Mouse (Mus musculus) megakaryocyte progenitor cell, adult 5-6 weeks (primary cell): ENCODE results near the gene Cdh6. TPM values are rescaled to one million over a fixed set of nuclear protein-coding genes. Genes with fewer than 3 reads are reported as not detected.

Experiments used
- ATAC-seq: replicated peaks from 2 replicates; pipeline ENCODE4 v1.8.0; 2016; ENCODE audit warnings: mild to moderate bottlenecking, moderate TSS enrichment, inconsistent platforms; ENCODE audit not compliant: poor library complexity
- total RNA-seq, 2 experiments: library from RNA; stranded (forward) in 1 of 2; stranded (reverse) in 1 of 2; fragments of 157-497, 149-512 nt in 1 of 2; fragments of 200-1000 nt in 1 of 2; gene quantifications; 2 replicates each; pipeline versions ENCODE4 v1.2.3 to v1.2.4; 2015 to 2017

Gene Cdh6
- not detected in 2 replicates for total RNA-seq (2015)
- not detected in 2 replicates for total RNA-seq (2017)

DNA sequence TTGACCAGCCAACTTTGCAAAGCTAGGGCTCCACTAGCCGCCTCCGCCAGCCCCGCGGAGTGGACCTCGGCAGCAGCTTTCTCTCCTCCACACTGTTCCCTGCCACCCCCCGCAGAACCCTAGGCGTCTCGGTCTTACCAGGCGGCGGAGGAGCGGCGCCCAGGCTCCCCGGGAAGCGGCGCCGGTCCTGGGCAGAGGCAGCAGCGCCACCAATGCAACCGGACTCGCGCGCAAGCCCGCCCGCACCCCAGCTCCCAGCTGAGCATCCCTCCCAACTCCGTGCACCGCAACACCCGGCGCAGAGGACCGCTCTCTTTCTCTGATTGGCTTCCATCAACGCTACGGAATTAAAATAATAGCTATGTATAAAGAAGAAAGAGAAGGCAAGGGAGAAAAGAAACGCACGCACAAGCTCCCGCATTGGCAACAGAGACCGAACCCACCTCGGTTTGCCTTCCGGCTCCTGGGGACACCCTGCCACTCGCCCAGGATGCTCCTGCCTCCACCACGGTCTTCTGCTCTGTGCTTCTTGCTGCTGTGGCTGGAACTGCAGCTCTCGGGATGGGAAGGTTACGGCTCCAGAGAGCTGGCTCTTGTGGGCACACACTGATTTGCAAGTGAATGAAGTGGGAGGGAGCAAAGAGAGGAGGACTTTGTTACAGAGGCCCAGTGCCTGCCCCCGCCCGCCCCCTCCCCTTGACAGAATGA is at the start of gene Cdh6:
Cdh6 (minus strand) TSS at position 605 of the 708 bp plus-strand sequence.
- ATAC-seq = peak; percentile 42; the same call in 1 of the 2 replicates

DNA sequence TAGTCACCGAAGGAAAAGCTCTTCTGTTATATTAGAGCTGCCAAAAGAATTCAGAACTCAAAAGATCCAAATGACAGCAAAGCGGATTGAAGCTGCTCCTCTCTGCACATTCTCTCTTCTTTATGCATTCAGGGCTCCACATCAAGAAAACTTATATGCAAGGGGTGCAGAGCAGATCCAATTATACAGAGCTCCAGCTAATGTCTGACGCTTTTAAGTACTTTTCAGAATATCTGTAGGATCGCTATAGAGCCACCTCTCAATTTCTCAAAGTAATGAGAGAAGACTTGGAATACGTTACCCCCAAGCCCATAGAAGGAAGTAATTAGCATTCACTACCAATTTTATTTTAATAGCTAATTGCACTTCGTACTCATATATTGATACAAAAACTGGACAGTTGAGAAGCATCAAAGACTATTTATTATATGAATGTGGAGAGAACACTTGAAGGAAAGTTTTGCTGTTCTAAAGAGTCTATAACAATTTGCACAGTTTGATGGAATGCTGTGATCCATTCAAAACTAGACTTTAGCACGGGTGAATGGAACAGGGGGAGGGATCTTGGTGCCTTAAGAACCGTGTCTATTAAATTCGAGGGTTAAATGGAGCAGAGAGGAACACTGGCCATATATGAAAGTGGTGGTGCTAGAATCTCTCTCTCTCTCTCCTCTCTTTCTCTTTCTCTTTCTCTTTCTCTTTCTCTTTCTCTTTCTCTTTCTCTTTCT is 46.4 kb upstream of the Cdh6 start:
- no peak for ATAC-seq

DNA sequence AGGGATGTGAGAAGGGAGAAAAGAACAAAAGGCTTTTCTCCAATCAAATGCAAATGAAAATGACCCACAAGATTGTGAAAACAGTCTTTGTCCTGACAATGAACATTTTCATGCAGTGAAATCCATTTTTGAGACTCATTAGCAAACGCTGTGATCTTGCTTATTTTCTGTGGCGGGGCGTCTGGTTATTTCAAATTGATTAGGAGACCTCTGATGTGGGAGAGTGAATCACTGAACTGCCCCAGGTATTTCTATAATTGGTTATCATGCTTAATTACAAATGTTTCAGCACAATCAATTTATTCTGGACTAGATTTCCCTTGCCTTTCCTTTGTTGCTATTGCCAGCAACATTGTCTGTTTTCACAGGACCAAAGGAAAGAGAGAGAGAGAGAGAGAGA is 44.3 kb upstream of the Cdh6 start:
- ATAC-seq = no peak

DNA sequence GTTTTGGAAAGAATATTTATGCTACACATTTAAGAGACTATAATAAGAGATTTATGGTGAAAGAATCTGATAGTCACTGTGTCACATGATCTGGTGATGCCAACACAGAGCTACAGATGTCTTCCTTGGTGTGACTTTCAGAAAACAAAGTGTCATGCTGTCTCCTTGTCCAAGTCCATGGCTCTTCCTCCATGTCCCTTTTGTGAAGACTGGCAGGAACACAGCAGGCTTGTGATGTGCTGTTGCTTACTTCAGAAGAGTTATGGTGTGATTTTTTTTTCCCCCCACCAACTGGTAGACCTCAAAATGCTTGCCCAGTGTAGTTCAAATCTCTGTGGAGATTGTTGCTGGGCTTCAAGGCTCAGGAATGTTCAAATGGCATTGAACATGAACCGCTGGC is 43.7 kb upstream of the Cdh6 start:
- no peak for ATAC-seq

GRCm38 (mm10) chr15:13212956-13213355 is 39.5 kb upstream of the Cdh6 start:
- ATAC-seq = no peak

- no peak for ATAC-seq
Measured at GRCm38 (mm10) chr15:13212027-13212685, 38.7 kb upstream of the Cdh6 start.

- ATAC-seq = no peak
Measured at GRCm38 (mm10) chr15:13210186-13210585, 36.7 kb upstream of the Cdh6 start.

GRCm38 (mm10) chr15:13208716-13209115 is 35.2 kb upstream of the Cdh6 start:
- no peak for ATAC-seq

DNA sequence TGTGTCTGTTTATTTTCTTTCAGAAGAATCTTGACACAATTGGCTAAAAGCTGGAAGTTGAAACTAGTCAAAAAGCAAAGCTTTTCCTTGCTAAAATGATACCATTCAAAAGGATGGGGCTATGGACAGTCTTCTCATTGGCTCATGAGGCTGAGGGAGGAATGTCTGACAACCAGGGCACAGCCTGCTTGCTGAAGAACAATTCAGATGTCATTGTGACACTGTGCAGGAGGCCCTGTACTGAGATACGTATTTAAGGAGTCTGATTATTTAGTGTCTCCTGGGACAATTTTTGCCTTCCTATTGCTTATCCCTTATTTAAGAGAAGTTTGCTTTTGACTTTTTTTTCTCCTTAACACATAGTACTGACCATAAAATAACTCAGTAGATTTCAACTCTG is 22.8 kb upstream of the Cdh6 start:
- no peak for ATAC-seq

GRCm38 (mm10) chr15:13194048-13194447 is 20.6 kb upstream of the Cdh6 start:
- ATAC-seq = no peak

DNA sequence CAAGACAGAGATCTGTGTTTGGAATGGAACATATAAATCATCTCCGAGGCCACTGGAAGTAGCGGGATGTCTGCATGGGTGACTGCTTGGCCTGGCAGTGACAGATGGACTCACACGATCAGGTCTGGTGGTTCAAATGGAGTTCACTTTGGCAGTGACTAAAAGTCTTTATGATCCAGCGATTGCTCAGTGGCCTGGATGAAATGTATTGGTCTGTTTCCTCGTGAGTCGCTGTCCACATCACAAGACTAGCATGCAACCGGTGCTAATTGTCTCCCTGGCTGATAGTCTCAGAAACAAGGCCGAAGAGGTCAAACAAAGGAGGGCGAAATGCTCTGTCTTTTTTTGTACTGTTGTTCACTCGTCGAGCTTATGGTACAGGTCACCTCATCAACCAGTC is 19.6 kb upstream of the Cdh6 start:
- ATAC-seq = no peak

DNA sequence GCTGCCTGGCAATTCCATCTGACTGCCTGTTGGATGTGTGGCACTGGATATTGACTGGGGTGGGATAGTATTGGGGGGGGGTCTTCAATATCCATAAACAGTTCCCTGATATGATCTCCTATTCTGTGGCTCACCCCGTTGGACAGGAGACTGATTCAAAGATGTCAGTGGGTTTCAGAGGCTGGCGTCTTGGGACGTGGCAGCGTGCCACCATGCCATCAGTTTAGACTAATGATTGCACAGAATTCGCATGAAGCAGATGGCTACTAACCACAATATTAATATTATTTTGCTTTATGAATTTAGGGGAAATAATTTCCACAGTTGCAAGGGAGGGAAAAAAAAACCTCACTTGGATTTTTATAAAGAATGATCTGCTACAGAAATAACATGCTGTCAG is 10.2 kb upstream of the Cdh6 start:
- ATAC-seq = no peak

GRCm38 (mm10) chr15:13181430-13181829 is 8.0 kb upstream of the Cdh6 start:
- no peak for ATAC-seq

DNA sequence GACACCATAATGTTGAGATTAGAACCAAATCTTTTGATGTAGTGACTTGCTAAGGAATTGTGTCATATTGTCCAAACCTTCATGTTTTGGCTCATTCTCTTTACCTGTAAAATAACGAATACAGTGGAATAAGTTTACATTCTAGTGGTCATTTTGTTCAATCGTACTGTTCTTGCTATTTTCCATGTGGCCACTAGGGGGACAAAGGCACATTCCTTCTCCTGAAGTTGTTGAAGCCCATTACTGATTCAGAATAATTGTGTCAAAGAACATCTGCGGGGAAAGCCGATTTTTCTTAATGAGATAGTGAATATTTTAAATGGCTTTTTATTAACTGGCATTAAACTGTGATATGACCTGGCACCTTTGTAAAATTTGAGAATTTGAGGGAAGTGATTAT is 7.5 kb upstream of the Cdh6 start:
- 0 out of 2 replicates have a peak, but pooled peaks have one; percentile 57 for ATAC-seq

- ATAC-seq = no peak
Measured at GRCm38 (mm10) chr15:13175978-13176377, 2.5 kb upstream of the Cdh6 start.

DNA sequence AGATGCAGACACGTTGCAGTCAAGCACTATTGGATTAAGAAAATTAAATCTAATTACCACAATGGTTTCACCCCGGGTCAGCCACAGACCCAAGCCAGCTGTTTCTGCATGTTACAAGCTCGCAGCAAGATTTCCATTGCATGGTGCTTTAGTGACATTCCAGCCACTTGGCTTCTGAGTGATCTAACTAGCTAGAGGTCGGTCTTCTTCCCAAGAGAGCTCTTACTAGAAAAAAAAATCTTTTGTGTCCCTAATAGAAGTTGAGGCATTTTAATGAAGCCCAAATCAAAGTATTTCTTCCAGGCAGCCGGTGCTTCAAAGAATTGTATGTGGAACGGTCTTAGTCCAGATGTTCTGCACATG is 1.1 kb upstream of the Cdh6 start:
- no peak for ATAC-seq

- ATAC-seq = no peak
Measured at GRCm38 (mm10) chr15:13173840-13174617, 554 bp upstream of the Cdh6 start.

DNA sequence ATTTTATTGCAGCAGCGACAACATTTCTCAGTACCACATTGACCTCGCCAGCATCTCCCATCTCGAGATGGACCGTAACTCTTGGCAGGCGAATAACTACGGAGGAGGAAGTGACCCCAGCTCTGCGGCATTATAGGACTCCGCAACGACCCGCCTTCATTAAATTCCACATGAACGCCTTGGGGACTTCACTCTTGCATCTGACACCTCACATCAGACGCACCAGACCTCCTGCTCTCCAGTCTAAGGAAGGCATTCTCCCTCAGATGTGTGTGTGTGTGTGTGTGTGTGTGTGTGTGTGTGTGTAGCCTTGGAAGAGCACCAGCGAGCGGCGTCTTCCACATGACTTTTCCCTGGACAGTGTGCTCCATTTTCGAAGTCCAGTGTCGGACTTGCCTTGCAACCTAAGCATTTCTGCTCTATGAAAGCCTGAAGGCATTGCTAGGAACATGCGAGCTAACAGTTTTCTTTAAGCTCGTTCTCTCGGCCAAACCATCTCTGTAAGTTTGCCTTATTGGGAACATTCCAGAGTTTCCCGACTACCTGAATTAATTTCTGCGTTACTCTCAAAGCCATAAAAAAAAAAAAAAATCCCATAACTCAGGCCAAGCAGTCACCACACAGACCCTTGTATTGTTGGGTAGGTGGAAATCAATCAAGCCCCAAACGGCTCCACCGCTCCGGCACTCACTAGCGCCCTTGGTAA is 957 bp downstream of the Cdh6 start:
- peak; percentile 47; the same call in 1 of the 2 replicates for ATAC-seq

- ATAC-seq = no peak
Measured at GRCm38 (mm10) chr15:13171486-13172364, 1.8 kb downstream of the Cdh6 start.
